Mouse (Mus musculus) neural tube, postnatal 0 days (tissue): ENCODE results near the gene Col27a1. TPM values are rescaled to one million over a fixed set of nuclear protein-coding genes. Genes with fewer than 3 reads are reported as not detected.
A peak's percentile ranks its signal among the peaks of the same experiment; 100 is the strongest.

Experiments
- microRNA counts: library from miRNA; unstranded; fragments of <30 nt; microRNA quantifications from one replicate; lab custom pipeline; 2015
- microRNA-seq: library from miRNA; unstranded; fragments of <30 nt; microRNA quantifications from one replicate; pipeline ENCODE4, GENCODE M21; 2016
- polyA plus RNA-seq: library from polyadenylated mRNA; unstranded; fragments of >200 nt; fragmentation: Nextera tagmentation; extraction: Ambion mirVana; gene quantifications from 2 replicates; pipeline ENCODE4 v1.2.1, GENCODE M21; 2015

The Col27a1 gene
- polyA plus RNA-seq = 2.3 and 2.7 TPM in 2 replicates

DNA sequence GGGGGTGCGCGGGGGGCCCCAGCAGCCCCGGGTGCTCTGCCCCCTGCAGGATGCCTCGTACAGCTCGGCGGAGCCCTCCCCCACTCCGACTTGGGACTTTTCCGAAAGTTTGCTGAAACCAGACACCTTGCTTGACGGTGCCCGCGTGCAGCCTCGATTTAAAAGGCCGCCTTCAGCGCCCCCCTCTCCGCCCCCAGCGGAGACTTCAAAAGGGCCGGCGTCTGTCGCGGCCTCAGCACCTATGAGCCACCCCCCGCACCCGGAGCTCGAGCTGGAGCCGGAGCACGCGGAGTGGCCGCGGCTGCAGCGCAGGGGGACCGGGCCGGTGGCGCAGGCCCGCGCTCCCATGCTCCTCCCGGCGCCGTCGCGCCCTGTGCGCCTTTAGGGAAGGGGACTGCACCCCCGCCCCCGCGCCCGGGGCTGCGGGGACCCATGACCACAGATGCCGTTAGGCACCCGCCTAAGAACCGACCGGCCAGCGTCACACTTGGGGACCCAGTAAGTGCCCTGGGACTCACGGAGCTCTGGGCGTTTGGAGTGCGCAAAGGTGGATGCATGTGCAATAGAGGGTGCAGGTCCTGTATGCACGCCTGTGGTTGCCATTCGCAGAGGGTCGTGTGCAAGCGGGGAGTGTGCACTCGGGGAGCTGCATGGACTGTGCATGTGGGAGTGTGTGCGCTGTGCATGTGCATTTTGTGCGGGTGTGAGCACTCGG is at the start of gene Col27a1:
Gene Col27a1 (plus strand): TSS at position 98 of the 715 bp plus-strand sequence.

DNA sequence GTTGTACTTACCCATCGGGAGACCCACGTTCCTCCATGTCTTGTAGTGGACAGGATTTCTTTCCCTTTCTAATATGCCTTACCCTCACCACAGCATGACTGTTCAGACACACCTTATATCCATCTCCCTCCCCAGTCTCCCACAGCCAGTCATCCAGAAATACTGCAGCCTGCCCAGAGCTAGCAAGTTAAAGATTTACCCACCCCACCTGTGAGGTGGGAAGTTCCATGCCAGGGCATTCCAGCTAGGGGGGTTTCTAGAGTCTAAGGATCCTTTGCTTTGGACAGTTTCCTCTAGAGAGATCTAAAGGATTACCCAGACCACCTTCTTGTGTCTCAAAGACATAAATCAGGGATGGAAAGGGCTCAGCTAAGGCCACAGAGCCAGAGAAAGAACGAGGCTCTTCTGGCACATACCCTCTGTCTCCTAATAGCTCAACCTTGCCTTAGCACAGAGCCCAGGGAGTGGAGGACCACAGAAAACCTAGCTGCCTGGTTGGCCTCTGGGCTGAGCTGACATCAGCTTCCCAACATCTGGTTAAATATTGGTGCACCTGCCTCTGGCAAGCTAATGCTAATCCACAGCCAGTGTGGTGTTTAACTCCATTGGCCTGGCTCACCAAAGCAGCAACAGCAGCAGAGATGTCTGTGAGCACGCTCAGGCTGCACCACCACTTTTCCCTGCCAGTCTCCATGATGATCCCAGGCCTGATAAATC is 41.7 kb upstream of the Col27a1 start, which contains the start of gene Kif12:
Gene Kif12 (minus strand): TSS at position 163 of the 717 bp plus-strand sequence.

DNA sequence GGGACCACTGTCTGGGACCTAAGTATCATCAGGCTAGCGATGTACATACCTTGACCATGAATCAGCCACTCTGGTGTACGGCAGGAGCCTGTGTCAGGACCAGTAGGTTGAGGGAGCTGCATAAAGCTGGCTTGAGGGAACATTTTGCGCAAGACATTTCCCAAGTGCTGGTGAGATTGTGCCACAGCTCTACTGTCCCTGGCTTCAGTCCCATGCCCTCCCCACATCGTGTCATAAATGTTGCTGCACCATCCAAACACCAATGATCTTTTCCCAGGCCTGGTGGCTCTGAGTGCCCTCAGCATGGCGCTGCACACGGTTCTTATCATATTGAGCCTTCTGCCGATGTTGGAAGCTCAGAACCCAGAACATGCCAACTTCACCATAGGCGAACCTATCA is 130.5 kb downstream of the Col27a1 start, which contains the start of gene Orm1:
Gene Orm1 (plus strand): TSS at position 266 of the 400 bp plus-strand sequence.

DNA sequence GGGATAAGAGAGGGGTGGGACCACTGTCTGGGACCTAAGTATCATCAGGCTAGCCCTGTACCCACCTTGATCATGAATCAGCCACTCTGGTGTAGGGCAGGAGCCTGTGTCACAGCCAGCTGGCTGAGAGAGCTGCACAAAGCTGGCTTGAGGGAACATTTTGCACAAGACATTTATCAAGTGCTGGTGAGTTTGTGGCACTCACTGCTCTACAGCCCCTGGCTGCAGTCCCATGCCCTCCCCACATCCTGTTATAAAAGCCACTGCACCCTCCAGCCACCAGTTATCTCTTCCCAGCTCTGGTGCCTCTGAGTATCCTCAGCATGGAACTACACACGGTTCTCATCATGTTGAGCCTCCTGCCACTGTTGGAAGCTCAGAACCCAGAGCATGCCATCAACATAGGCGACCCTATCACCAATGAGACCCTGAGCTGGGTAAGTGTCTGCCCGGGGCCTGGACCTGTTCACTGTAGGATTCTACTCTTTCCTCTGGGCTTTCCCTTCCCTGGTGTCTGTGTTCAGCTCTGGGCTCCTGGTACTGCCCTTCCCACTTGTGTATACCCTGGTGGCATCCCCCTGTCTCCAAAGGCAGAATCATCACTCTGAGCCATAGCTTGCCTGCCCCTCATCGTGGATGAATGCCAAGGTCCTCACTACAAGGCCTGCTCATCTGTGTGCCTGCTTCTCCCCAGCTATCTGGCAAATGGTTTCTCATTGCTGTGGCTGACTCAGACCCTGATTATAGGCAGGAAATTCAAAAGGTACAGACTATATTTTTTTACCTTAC is 142.3 kb downstream of the Col27a1 start, which contains the start of gene Orm3:
Gene Orm3 (plus strand): TSS at position 286 of the 789 bp plus-strand sequence.

DNA sequence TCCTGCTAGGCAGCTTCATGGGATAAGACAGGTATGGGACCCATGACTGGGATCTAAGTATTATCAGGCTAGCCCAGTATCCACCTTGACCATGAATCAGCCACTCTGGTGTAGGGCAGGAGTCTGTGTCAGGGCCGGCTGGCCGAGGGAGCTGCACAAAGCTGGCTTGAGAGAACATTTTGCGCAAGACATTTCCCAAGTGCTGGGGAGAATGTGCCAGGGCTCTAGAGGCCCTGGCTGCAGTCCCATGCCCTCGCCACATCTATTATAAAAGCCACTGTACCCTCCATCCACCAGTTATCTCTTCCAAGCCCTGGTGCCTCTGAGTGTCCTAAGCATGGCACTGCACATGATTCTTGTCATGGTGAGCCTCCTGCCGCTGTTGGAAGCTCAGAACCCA is 148.3 kb downstream of the Col27a1 start, which contains the start of gene Orm2:
Gene Orm2 (plus strand): TSS at position 300 of the 400 bp plus-strand sequence.

MicroRNAs within 50 kb of the gene (microRNA counts, 519-probe panel; counts per million panel counts)
- microRNA mmu-miR-455 (lab: Ali Mortazavi, UCI) = 40.5 counts per million

Small RNAs within 50 kb of the gene (microRNA-seq; reads per million reads assigned to microRNA genes)
- 474 reads per million, percentile 66 among the genes with 10 or more reads in this experiment for gene Mir455

Other genes with a start within 250 kb of the Col27a1 start
- 10.5 and 14.4 TPM in 2 replicates for gene Zfp618, start 248.4 kb upstream of the Col27a1 start, polyA plus RNA-seq
- gene Ambp, start 59.2 kb upstream of the Col27a1 start, polyA plus RNA-seq = 0.42 TPM in 1 of 2 replicates, not detected in the other
- gene Kif12, start 41.9 kb upstream of the Col27a1 start, polyA plus RNA-seq = 0.17 and 0.34 TPM in 2 replicates
- gene Orm1, start 130.6 kb downstream of the Col27a1 start, polyA plus RNA-seq = not detected in 2 replicates
- gene Orm3, start 142.2 kb downstream of the Col27a1 start, polyA plus RNA-seq = not detected in 2 replicates
- gene Orm2, start 148.4 kb downstream of the Col27a1 start, polyA plus RNA-seq = not detected in 2 replicates
- 2.2 and 2.6 TPM in 2 replicates for gene Akna, start 189.3 kb downstream of the Col27a1 start, polyA plus RNA-seq